Mouse (Mus musculus) cerebellum, postnatal 10 days (tissue): Measurements from ENCODE around the gene Galnt4.
"Not testable (repeated sequence)": the region's sequence is repeated elsewhere in the genome, so short reads cannot be mapped to it uniquely, and the experiment has no call there.

Experiments used
- DNase-seq, 2 experiments: peaks; one replicate each; pipeline ENCODE4 v3.0.0; 2021; ENCODE audit warnings: mixed read lengths in 2 of 2

Gene Galnt4

DNA sequence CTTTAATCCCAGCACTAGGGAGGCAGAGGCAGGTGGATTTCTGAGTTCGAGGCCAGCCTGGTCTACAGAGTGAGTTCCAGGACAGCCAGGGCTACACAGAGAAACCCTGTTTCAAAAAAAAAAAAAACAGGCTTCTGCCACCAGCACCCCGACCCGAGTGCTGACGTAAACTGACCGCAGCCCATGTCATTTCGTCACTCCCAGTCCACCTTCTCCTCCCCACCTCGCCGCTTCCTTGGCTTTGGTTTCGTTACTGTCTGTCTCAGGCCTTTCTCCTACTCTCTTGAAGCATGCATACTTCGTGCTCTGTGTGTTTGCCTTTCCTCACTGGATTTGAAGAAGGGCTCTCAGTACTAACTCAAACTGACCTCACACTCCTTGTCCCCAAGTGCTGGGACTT lies 49.7 kb downstream of the Galnt4 start:
- DNase-seq: not testable (repeated sequence)

DNA sequence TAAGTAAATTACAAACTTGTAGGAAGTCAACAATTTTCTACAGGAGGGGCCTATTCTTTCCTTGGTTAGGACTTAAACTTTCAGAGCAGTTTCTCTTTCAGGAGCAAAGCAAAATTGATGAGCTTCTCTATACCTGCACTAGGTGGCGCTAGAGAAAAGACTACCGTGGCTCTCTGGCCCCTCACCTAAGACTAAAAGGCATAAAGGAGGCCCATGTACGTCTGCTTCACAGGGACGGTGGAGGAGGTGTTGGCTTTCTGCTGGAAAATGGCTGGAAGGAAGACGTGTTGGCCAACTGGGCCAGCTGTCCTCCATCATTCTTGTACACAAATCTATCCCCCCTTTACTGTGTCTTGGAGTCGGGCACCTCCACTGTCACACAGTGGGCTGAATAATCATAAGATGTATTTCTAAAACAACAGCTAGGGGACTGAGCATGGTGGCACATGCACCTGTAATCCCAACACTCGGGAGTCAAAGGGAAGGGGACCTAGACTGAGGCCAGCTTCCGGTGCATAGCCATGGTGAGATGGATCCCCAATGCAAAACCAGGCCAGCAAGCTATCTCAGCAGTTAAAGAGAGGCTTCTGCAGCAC lies 54.1 kb downstream of the Galnt4 start:
- peak; percentile 62 to 77 for DNase-seq
